Mouse (Mus musculus): ENCODE measurements at regions not wholly inside any gene's neighbourhood (a gene's known extent, or its start where the extent isn't known, plus 50 kb on each side); places are given as distances from the start of the nearest gene placed in this dataset.
A peak's percentile ranks its signal among the peaks of the same experiment; 100 is the strongest.

GRCm38 (mm10) chr7:89088141-89088540, 315.9 kb downstream of the Tmem135 start:
- Histone ChIP-seq H3K27ac (ENCODE audit: insufficient read depth, low read depth, low read length) (no peak overlapping the region), H3K36me3 (ENCODE audit: control insufficient read depth, insufficient read depth, low read length) (no peaks in the 10 kb centered on the region), H3K4me3 (ENCODE audit: insufficient read depth, low read depth, low read length) (no peak overlapping the region), H3K27me3 (replicated peaks; ENCODE audit: control insufficient read depth, insufficient read depth, low read length) (no peaks in the 10 kb centered on the region), H3K4me1 (ENCODE audit: control insufficient read depth, insufficient read depth, low read length) (no peaks in the 10 kb centered on the region)
- TF ChIP-seq POLR2A (IDR thresholded peaks at IDR 0.05; ENCODE audit: low read depth, low read length) = no peak
- TF ChIP-seq CTCF (conservative IDR thresholded peaks at IDR 0.05; ENCODE audit: insufficient read depth, insufficient read length, low read depth, low read length) = no peak
- no peak for DNase-seq
- WGBS = 85% methylated on average over 1 of the region's 1 CpGs

GRCm38 (mm10) chr7:89086348-89086747, 317.7 kb downstream of the Tmem135 start:
- Histone ChIP-seq H3K27ac (ENCODE audit: insufficient read depth, low read depth, low read length) (no peak overlapping the region), H3K4me1 (ENCODE audit: control insufficient read depth, insufficient read depth, low read length) (no peaks in the 10 kb centered on the region), H3K36me3 (ENCODE audit: control insufficient read depth, insufficient read depth, low read length) (no peaks in the 10 kb centered on the region), H3K4me3 (ENCODE audit: insufficient read depth, low read depth, low read length) (no peak overlapping the region), H3K27me3 (replicated peaks; ENCODE audit: control insufficient read depth, insufficient read depth, low read length) (no peaks in the 10 kb centered on the region)
- 74% methylated on average over 1 of the region's 1 CpGs for WGBS
- peak; percentile 36 for TF ChIP-seq CTCF (conservative IDR thresholded peaks at IDR 0.05; ENCODE audit: insufficient read depth, insufficient read length, low read depth, low read length)
- no peak for TF ChIP-seq POLR2A (IDR thresholded peaks at IDR 0.05; ENCODE audit: low read depth, low read length)
- DNase-seq = peak; percentile 45

- Histone ChIP-seq H3K36me3 (ENCODE audit: control insufficient read depth, insufficient read depth, low read length) (no peaks in the 10 kb centered on the region), H3K4me1 (ENCODE audit: control insufficient read depth, insufficient read depth, low read length) (no peaks in the 10 kb centered on the region), H3K27ac (ENCODE audit: insufficient read depth, low read depth, low read length) (no peak overlapping the region), H3K27me3 (replicated peaks; ENCODE audit: control insufficient read depth, insufficient read depth, low read length) (no peaks in the 10 kb centered on the region), H3K4me3 (ENCODE audit: insufficient read depth, low read depth, low read length) (no peak overlapping the region)
- TF ChIP-seq POLR2A (IDR thresholded peaks at IDR 0.05; ENCODE audit: low read depth, low read length) (no peak), CTCF (conservative IDR thresholded peaks at IDR 0.05; ENCODE audit: insufficient read depth, insufficient read length, low read depth, low read length) (no peak)
- 62% methylated on average over 7 of the region's 7 CpGs for WGBS
- peak; percentile 31 for DNase-seq
Measured at GRCm38 (mm10) chr7:89073939-89074690, 329.9 kb downstream of the Tmem135 start.

GRCm38 (mm10) chr7:89070030-89070429, 334.0 kb downstream of the Tmem135 start:
- no peak for TF ChIP-seq CTCF (conservative IDR thresholded peaks at IDR 0.05; ENCODE audit: insufficient read depth, insufficient read length, low read depth, low read length)
- no peak for TF ChIP-seq POLR2A (IDR thresholded peaks at IDR 0.05; ENCODE audit: low read depth, low read length)
- Histone ChIP-seq H3K36me3 (ENCODE audit: control insufficient read depth, insufficient read depth, low read length) (no peaks in the 10 kb centered on the region), H3K4me3 (ENCODE audit: insufficient read depth, low read depth, low read length) (no peak overlapping the region), H3K4me1 (ENCODE audit: control insufficient read depth, insufficient read depth, low read length) (no peaks in the 10 kb centered on the region), H3K27me3 (replicated peaks; ENCODE audit: control insufficient read depth, insufficient read depth, low read length) (no peaks in the 10 kb centered on the region), H3K27ac (ENCODE audit: insufficient read depth, low read depth, low read length) (no peak overlapping the region)
- DNase-seq = no peak

- 48% methylated on average over 3 of the region's 3 CpGs for WGBS
- H3K27me3 ChIP-seq (replicated peaks; ENCODE audit: control insufficient read depth, insufficient read depth, low read length) = no peaks in the 10 kb centered on the region
Measured at GRCm38 (mm10) chr7:89064462-89064861, 339.6 kb downstream of the Tmem135 start.

GRCm38 (mm10) chr7:89063630-89064029, 340.4 kb downstream of the Tmem135 start:
- WGBS = 21% methylated on average over 10 of the region's 10 CpGs
- no peak overlapping the region for H3K27ac ChIP-seq (ENCODE audit: insufficient read depth, low read depth, low read length)

More at GRCm38 (mm10) chr7:89064462-89064861, 339.6 kb downstream of the Tmem135 start:
- DNase-seq = no peak
- no peaks in the 10 kb centered on the region for H3K4me1 ChIP-seq (ENCODE audit: control insufficient read depth, insufficient read depth, low read length)
- H3K27ac ChIP-seq (ENCODE audit: insufficient read depth, low read depth, low read length) = no peak overlapping the region
- H3K4me3 ChIP-seq (ENCODE audit: insufficient read depth, low read depth, low read length) = no peak overlapping the region
- TF ChIP-seq CTCF (conservative IDR thresholded peaks at IDR 0.05; ENCODE audit: insufficient read depth, insufficient read length, low read depth, low read length) (no peak), POLR2A (IDR thresholded peaks at IDR 0.05; ENCODE audit: low read depth, low read length) (no peak)
- H3K36me3 ChIP-seq (ENCODE audit: control insufficient read depth, insufficient read depth, low read length) = no peaks in the 10 kb centered on the region

GRCm38 (mm10) chr7:89054494-89054893, 349.5 kb downstream of the Tmem135 start:
- Histone ChIP-seq H3K36me3 (ENCODE audit: control insufficient read depth, insufficient read depth, low read length) (no peaks in the 10 kb centered on the region), H3K27ac (ENCODE audit: insufficient read depth, low read depth, low read length) (no peak overlapping the region), H3K4me3 (ENCODE audit: insufficient read depth, low read depth, low read length) (no peak overlapping the region), H3K27me3 (replicated peaks; ENCODE audit: control insufficient read depth, insufficient read depth, low read length) (no peaks in the 10 kb centered on the region), H3K4me1 (ENCODE audit: control insufficient read depth, insufficient read depth, low read length) (no peaks in the 10 kb centered on the region)
- TF ChIP-seq CTCF (conservative IDR thresholded peaks at IDR 0.05; ENCODE audit: insufficient read depth, insufficient read length, low read depth, low read length) (no peak), POLR2A (IDR thresholded peaks at IDR 0.05; ENCODE audit: low read depth, low read length) (no peak)
- WGBS = 46% methylated on average over 2 of the region's 2 CpGs
- DNase-seq = no peak

More at GRCm38 (mm10) chr7:89063630-89064029, 340.4 kb downstream of the Tmem135 start:
- TF ChIP-seq CTCF (conservative IDR thresholded peaks at IDR 0.05; ENCODE audit: insufficient read depth, insufficient read length, low read depth, low read length) (no peak), POLR2A (IDR thresholded peaks at IDR 0.05; ENCODE audit: low read depth, low read length) (no peak)
- H3K36me3 ChIP-seq (ENCODE audit: control insufficient read depth, insufficient read depth, low read length) = no peaks in the 10 kb centered on the region
- H3K27me3 ChIP-seq (replicated peaks; ENCODE audit: control insufficient read depth, insufficient read depth, low read length) = no peaks in the 10 kb centered on the region
- peak; percentile 4 for DNase-seq
- no peak overlapping the region for H3K4me3 ChIP-seq (ENCODE audit: insufficient read depth, low read depth, low read length)
- no peaks in the 10 kb centered on the region for H3K4me1 ChIP-seq (ENCODE audit: control insufficient read depth, insufficient read depth, low read length)
